Mouse (Mus musculus) erythroid progenitor cell, adult 5-6 weeks (primary cell): ENCODE results near the gene Ipo5. TPM values are rescaled to one million over a fixed set of nuclear protein-coding genes. Genes with fewer than 3 reads are reported as not detected.
A peak's percentile ranks its signal among the peaks of the same experiment; 100 is the strongest.

Source experiments
- ATAC-seq: replicated peaks from 2 replicates; pipeline ENCODE4 v1.8.0; 2016; ENCODE audit warnings: moderate number of reproducible peaks, mild to moderate bottlenecking, moderate TSS enrichment, inconsistent platforms; ENCODE audit not compliant: poor library complexity, low FRiP score, severe bottlenecking
- total RNA-seq, 2 experiments: library from RNA; stranded (forward) in 1 of 2; stranded (reverse) in 1 of 2; fragments of 150-400 nt in 1 of 2; fragments of 186-747, 209-891 nt in 1 of 2; gene quantifications; 2 replicates each; pipeline versions ENCODE4 v1.2.3 to v1.2.4; 2015 to 2017; ENCODE audit warnings: low replicate concordance in 2 of 2

Gene Ipo5
- total RNA-seq, 2 experiments from 2014 or later, result 38.1 to 46.9 TPM

- no peak for ATAC-seq
Observed at GRCm38 (mm10) chr14:120912090-120912710, 1.2 kb downstream of the Ipo5 start.

GRCm38 (mm10) chr14:120912916-120913315 is 1.9 kb downstream of the Ipo5 start:
- ATAC-seq, result no peak

GRCm38 (mm10) chr14:120921805-120922204 is 10.8 kb downstream of the Ipo5 start:
- no peak for ATAC-seq

- ATAC-seq, result no peak
Observed at GRCm38 (mm10) chr14:120924044-120924443, 13.0 kb downstream of the Ipo5 start.

DNA sequence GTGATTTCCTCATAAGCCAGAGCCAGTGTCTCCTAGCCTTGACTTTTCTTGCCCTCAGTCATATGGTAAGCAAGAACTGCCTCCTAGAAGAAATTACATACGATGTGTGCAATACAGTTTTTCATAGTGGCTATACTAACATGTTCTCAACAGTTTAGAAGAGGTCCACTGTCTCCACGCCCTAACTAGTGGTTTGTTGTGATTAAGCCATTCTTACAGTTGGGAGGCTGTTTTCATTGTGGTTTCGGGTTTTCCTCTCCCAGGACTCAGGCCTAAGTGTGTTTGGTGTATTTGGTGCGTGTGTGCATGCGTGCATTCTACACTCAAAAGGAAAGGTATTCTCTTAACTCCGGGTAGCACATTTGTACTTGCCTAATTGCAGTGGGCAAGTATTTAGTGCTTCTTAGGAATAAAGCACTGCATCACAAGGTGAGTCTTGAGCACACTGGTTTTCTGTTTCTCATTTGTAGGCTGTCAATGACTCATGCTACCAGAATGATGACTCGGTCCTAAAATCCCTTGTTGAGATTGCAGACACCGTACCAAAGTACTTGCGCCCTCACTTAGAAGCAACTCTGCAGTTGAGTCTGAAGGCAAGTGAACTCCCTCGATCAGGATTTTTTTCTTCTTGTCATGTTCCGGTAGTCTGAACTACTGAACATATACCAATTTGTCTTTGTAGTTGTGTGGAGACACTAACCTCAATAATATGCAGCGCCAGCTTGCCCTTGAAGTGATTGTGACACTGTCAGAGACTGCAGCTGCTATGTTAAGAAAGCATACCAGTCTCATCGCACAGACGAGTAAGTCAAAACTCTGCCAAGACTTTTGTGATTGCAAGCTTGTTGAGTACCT is 14.9 kb downstream of the Ipo5 start:
- ATAC-seq, result no peak

- ATAC-seq, result no peak
Observed at GRCm38 (mm10) chr14:120931236-120931635, 20.2 kb downstream of the Ipo5 start.

DNA sequence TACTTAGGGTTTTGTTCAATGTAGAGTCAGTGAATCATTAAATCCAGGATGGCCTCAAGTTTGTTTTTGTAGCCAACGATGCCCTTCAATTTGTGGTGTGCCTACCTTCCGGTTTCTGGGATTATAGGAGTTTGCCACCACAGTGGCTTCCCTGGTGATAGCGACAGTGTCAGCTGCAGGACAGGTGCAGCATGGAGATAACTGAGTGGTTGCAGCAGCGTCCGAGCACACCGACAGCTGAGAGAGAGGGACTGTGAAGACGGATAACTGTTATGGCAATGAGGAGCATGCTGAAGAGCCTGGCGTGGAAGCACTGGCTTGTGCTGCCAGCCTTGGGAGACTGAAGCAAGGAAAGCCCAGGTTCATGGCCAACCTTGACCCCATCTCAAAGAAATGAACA is 22.6 kb downstream of the Ipo5 start:
- peak; percentile 80 for ATAC-seq

DNA sequence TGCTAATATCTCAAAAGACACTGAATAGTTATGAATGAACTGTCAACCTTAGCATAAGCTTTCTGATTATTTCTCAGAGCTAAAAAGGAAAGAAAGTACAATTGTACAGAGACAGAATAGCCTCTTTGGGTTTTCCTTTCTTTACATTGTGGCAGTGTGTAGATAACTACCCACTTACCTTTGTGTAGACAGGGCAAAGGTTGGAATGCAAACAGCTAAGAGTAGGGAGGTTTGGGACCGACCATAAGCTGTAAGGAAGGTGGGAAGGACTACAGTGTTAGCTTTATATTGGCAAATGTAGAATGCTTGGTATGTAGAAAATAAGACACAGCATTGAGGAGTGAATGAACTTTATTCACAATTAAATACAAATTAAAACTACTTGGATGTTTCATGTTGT is 26.1 kb downstream of the Ipo5 start:
- no peak for ATAC-seq

- ATAC-seq, result no peak
Observed at GRCm38 (mm10) chr14:120942803-120943202, 31.8 kb downstream of the Ipo5 start.

DNA sequence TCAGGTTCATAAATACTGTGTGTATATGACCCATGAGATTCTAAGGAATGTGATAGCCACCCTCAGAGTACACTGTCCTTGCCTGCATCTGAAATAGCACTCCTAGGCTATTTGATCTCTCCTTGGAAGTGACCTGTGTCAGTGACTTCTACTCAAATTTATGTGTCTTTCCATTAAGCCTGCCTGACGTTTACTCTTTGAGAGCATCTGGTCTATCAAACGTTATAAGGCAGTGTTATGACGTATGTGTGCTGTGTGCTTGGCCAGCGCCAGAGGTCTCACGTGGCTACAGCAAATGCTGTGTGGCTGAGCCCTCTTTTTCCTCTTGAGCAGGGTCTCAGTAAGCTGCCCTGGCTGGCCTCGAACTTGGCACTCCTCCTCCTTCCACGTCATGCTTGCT is 34.1 kb downstream of the Ipo5 start:
- no peak for ATAC-seq

GRCm38 (mm10) chr14:120947104-120947503 is 36.1 kb downstream of the Ipo5 start:
- ATAC-seq, result no peak

DNA sequence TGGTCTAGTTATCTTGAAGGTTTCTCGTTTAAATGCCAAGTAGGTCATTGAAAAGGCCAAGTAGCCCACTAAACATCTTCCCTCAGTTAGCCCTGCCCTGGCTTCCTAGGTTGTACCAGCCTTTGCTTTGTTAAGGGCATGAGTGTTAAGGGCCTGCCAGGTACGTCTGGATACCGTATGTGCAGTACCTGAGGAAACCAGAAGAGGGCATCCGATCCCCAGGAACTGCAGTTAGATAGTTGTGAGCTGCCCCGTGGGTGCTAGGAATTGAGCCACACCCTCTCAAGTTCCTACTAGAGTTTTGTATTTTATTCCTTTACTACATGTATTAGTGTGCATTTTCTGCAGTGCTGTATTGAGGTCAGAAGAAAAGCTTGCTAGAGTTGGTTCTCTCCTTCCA is 38.0 kb downstream of the Ipo5 start:
- no peak; the same call in 1 of the 2 replicates for ATAC-seq

DNA sequence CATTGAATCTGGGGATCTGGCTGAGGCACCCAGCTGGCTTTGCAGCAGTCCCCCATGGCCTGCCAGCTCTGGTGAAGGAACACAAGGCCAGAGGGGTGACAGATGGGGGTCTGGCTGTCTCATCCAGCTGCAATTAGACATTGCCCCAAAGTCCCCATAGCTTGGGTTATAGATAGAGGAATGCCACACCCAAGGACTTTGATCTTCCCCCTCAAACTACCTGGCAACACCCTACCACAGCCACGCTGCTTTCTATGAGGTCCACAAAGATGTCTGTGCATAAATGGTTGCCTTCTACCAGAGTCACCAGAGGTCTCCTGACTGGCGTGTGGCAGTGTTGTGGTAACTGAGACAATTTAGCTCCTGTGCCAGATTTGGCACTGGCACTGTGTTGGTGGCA is 39.0 kb downstream of the Ipo5 start:
- no peak for ATAC-seq

GRCm38 (mm10) chr14:120952434-120952833 is 41.4 kb downstream of the Ipo5 start:
- ATAC-seq, result no peak

GRCm38 (mm10) chr14:120960551-120960950 is 49.5 kb downstream of the Ipo5 start:
- ATAC-seq, result no peak

DNA sequence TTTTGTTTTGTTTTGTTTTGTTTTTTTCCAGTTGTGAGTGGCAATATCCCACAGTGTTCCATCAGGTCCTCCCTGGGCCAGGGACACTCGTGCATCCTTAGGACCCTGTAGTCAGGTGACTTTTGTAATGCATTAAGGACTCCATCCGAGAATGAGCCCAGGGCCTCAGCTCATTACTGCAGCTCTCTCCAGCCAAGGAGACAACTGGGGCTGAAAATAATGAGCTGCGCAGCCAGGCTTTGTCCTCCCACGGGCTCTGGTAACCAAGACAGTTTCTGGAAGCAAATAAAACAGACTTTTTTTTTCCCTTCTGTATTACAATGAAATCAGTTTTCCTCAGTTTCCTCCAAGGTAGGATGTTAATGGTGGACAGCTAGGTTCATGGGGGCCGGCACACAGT is 50.0 kb downstream of the Ipo5 start:
- ATAC-seq, result no peak

DNA sequence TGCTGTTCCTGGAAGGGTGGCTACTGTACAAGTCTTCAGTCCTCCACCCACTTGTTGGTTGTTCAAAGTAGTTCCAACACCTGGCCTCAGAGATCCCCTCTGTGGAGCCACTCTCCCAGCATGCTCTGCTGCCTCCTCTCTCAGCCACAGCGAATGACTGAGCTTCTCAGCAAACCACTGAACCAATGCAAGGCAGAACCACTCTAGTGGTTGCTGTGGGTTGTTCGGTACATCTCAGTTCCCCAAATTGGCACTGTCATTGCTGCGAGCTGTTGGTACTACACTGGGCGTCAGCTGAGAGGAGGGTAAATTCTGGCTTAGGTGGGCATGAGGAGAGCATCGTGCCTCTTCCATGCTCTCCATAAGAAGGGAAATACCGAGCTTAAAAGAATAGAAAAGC is 56.0 kb downstream of the Ipo5 start:
- no peak for ATAC-seq

- no peak for ATAC-seq
Observed at GRCm38 (mm10) chr14:120968723-120969122, 57.7 kb downstream of the Ipo5 start.

GRCm38 (mm10) chr14:120969673-120970072 is 58.6 kb downstream of the Ipo5 start:
- ATAC-seq, result no peak

DNA sequence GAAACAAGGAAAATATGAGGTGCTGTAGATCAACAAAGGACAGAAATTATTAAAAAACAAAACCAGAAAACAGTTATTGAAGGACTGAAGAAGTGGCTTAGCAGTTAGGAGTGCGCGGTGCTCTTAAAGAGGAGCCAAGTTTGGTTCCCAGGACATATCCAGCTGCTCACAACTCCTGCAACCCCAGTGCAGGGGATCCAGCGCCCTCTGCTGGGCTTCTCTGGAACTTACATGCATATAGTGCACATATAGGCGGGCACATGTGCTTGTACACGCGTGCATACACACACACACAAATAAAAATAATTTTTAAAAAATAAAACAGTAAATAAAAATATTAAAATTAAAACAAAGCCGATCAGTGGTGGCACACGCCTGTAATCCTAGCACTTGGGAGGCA is 59.6 kb downstream of the Ipo5 start:
- ATAC-seq, result no peak

GRCm38 (mm10) chr14:120971313-120971712 is 60.3 kb downstream of the Ipo5 start:
- no peak for ATAC-seq
